Mouse (Mus musculus): ENCODE data around the gene Fam229b.

Fam229b gene

GRCm38 (mm10) chr10:39121412-39121811, 12.3 kb downstream of the Fam229b start:
- no peak for DNase-seq (ENCODE audit: low spot score in 2 of 2)

- DNase-seq (ENCODE audit: low spot score in 2 of 2): no peak
Measured at GRCm38 (mm10) chr10:39109489-39109874, 24.2 kb downstream of the Fam229b start.

GRCm38 (mm10) chr10:39108837-39109488, 24.8 kb downstream of the Fam229b start:
- no peak for DNase-seq (ENCODE audit: low spot score in 2 of 2)

- DNase-seq (ENCODE audit: low spot score in 2 of 2): no peak
Measured at GRCm38 (mm10) chr10:39106935-39107334, 26.8 kb downstream of the Fam229b start.

GRCm38 (mm10) chr10:39106413-39106812, 27.3 kb downstream of the Fam229b start:
- no peak for DNase-seq (ENCODE audit: low spot score in 2 of 2)

GRCm38 (mm10) chr10:39104803-39105449, 28.8 kb downstream of the Fam229b start:
- no peak for DNase-seq (ENCODE audit: low spot score in 2 of 2)

- DNase-seq (ENCODE audit: low spot score in 2 of 2): no peak
Measured at GRCm38 (mm10) chr10:39098746-39099145, 35.0 kb downstream of the Fam229b start.

- DNase-seq (ENCODE audit: low spot score in 2 of 2): no peak
Measured at GRCm38 (mm10) chr10:39096981-39097380, 36.7 kb downstream of the Fam229b start.

GRCm38 (mm10) chr10:39072048-39072447, 61.7 kb downstream of the Fam229b start:
- DNase-seq (ENCODE audit: low spot score in 2 of 2): no peak

Measured in frontal cortex, postnatal 10 days (tissue).